Mouse (Mus musculus): ENCODE data around the gene Aebp2.

The Aebp2 gene

GRCm38 (mm10) chr6:140689617-140690404, 67.3 kb downstream of the Aebp2 start:
- intact Hi-C loops (cut with DNase I) = no loop called here

GRCm38 (mm10) chr6:140692160-140692559, 69.7 kb downstream of the Aebp2 start:
- intact Hi-C loops (cut with DNase I) = no loop called here

GRCm38 (mm10) chr6:140696192-140696879, 73.9 kb downstream of the Aebp2 start:
- intact Hi-C loops (cut with DNase I) = no loop called here

GRCm38 (mm10) chr6:140697994-140698393, 75.5 kb downstream of the Aebp2 start:
- intact Hi-C loops (cut with DNase I) = no loop called here

- intact Hi-C loops (cut with DNase I) = no loop called here
Observed at GRCm38 (mm10) chr6:140698596-140698995, 76.1 kb downstream of the Aebp2 start.

- intact Hi-C loops (cut with DNase I) = loop anchor here (10.0 kb wide), 1 partner anchor 226 kb away; no protein-coding TSS in a partner anchor
Observed at GRCm38 (mm10) chr6:140701259-140701658, 78.8 kb downstream of the Aebp2 start.

- intact Hi-C loops (cut with DNase I) = loop anchor here (10.0 kb wide), 1 partner anchor 230 kb away; no protein-coding TSS in a partner anchor
Observed at GRCm38 (mm10) chr6:140705132-140705531, 82.7 kb downstream of the Aebp2 start.

GRCm38 (mm10) chr6:140706056-140706455, 83.6 kb downstream of the Aebp2 start:
- intact Hi-C loops (cut with DNase I) = loop anchor here (10.0 kb wide), 1 partner anchor 231 kb away; no protein-coding TSS in a partner anchor

GRCm38 (mm10) chr6:140708059-140708458, 85.6 kb downstream of the Aebp2 start:
- intact Hi-C loops (cut with DNase I) = loop anchor here (10.0 kb wide), 1 partner anchor 233 kb away; no protein-coding TSS in a partner anchor

- intact Hi-C loops (cut with DNase I) = loop anchor here (5.0 to 10.0 kb wide), 3 partner anchors 67 to 235 kb away; no protein-coding TSS in a partner anchor
Observed at GRCm38 (mm10) chr6:140709415-140710107, 87.1 kb downstream of the Aebp2 start.

- intact Hi-C loops (cut with DNase I) = loop anchor here (5.0 to 10.0 kb wide), 2 partner anchors 70 to 142 kb away; no protein-coding TSS in a partner anchor
Observed at GRCm38 (mm10) chr6:140712754-140713153, 90.3 kb downstream of the Aebp2 start.

GRCm38 (mm10) chr6:140714905-140715365, 92.5 kb downstream of the Aebp2 start:
- intact Hi-C loops (cut with DNase I) = loop anchor here (5.0 to 10.0 kb wide), 2 partner anchors 73 to 140 kb away; no protein-coding TSS in a partner anchor

GRCm38 (mm10) chr6:140722058-140722457, 99.6 kb downstream of the Aebp2 start:
- intact Hi-C loops (cut with DNase I) = no loop called here

Measured in adrenal gland (tissue).